Comparison of ENCODE assay signal across 17 mouse cellular contexts in the genomic region with DNA sequence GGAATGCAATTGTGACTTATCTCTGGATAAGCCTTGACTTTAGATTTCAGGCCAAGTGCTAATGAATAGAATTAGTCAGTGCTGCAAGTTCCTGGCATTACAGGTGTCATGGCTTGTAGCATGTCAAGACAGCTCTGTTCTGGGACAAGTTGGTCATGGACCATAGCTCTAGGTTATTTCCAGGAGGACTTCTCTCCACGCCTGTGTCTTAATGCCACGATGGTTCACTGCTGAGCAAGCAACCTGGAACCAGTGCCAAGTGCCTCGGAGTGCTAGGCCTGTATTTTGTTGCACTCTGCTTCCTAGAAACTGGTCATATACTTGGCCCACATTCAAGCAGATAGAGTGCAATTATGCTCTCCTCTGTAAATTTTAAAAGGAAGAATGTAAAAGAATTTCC. TPM values are rescaled to one million over a fixed set of nuclear protein-coding genes. Genes with fewer than 3 reads are reported as not detected.
A peak's percentile ranks its signal among the peaks of the same experiment; 100 is the strongest.
DNase-seq lines count a peak whose midpoint lies in the region; ATAC-seq and TF ChIP-seq lines count a peak whose summit lies in the region.
"Had no signal": no experiment of that assay in that cellular context is flagged by ENCODE, and none has a peak within 500 bp of the region (broad histone marks: within the 10 kb centered on the region; RNA-seq: fewer than 3 reads in every experiment).

No protein-coding gene starts in this region.

- H3K4me2 ChIP-seq in stomach, postnatal 0 days (replicated peaks; ENCODE audit: low read depth), result no peak overlapping the region
- H3K4me2 ChIP-seq: limb, embryonic 12.5 days; liver, embryonic 15.5 days; neural tube, embryonic 15.5 days had no signal

- H3K9me3 ChIP-seq in stomach, postnatal 0 days (ENCODE audit: control insufficient read depth, low read length), result no peaks in the 10 kb centered on the region
- H3K9me3 ChIP-seq: heart, embryonic 10.5 days; hindbrain, embryonic 10.5 days; limb, embryonic 12.5 days; liver, embryonic 15.5 days; neural tube, embryonic 15.5 days had no signal

- ATAC-seq in stomach, postnatal 0 days (ENCODE audit: low FRiP score, low TSS enrichment), result no peak
- ATAC-seq: CD4-positive, CD25-positive, alpha-beta regulatory T cell, adult 4 months; inflammation-experienced regulatory T-cells, adult 6 months had no signal

- no peak for TF ChIP-seq EP300 in stomach, postnatal 0 days (optimal IDR thresholded peaks at IDR 0.05)

- no peaks in the 10 kb centered on the region for H3K4me1 ChIP-seq in stomach, postnatal 0 days (replicated peaks; ENCODE audit: control insufficient read depth, insufficient read depth)
- H3K4me1 ChIP-seq: heart, embryonic 10.5 days; hindbrain, embryonic 10.5 days; limb, embryonic 12.5 days; liver, embryonic 15.5 days; neural tube, embryonic 15.5 days had no signal

- H3K9ac ChIP-seq in stomach, postnatal 0 days (ENCODE audit: low read length), result no peak overlapping the region
- H3K9ac ChIP-seq: limb, embryonic 12.5 days; liver, embryonic 15.5 days; neural tube, embryonic 15.5 days had no signal

- 45% methylated on average over 3 of the region's 3 CpGs for WGBS in stomach, postnatal 0 days

- intact Hi-C loops in gastrocnemius, postnatal 14 days (cut with DNase I; ENCODE audit: low total_unique reads), result no loop called here

- TF ChIP-seq CTCF in stomach, postnatal 0 days (IDR thresholded peaks at IDR 0.05; ENCODE audit: low read depth), result no peak

- peak; percentile 8 for DNase-seq in gastrocnemius, postnatal 10 days
- no peak for DNase-seq in gastrocnemius, postnatal 4 days (ENCODE audit: low spot score in 2 of 2)
- peak; percentile 10 for DNase-seq in kidney, postnatal 10 days
- no peak for DNase-seq in kidney, postnatal 4 days
- peak; percentile 22 for DNase-seq in adrenal gland, postnatal 10 days
- peak; percentile 4 for DNase-seq in gastrocnemius, postnatal 14 days
- DNase-seq in thymus, postnatal 10 days (ENCODE audit: low spot score in 2 of 2), result no peak
- no peak for DNase-seq in stomach, postnatal 0 days (ENCODE audit: low spot score)
- DNase-seq: thymus, postnatal 25 days had no signal

- no peak overlapping the region for H3K27ac ChIP-seq in stomach, postnatal 0 days (replicated peaks)
- H3K27ac ChIP-seq: heart, embryonic 10.5 days; hindbrain, embryonic 10.5 days; limb, embryonic 12.5 days; liver, embryonic 15.5 days; neural tube, embryonic 15.5 days had no signal

- H3K36me3 ChIP-seq in stomach, postnatal 0 days (ENCODE audit: control insufficient read depth, insufficient read depth, low read length), result no peaks in the 10 kb centered on the region
- H3K36me3 ChIP-seq: heart, embryonic 10.5 days; hindbrain, embryonic 10.5 days; limb, embryonic 12.5 days; liver, embryonic 15.5 days; neural tube, embryonic 15.5 days had no signal

- H3K4me3 ChIP-seq in stomach, postnatal 0 days (ENCODE audit: low read depth, low read length), result no peak overlapping the region
- H3K4me3 ChIP-seq: heart, embryonic 10.5 days; hindbrain, embryonic 10.5 days; limb, embryonic 12.5 days; liver, embryonic 15.5 days; neural tube, embryonic 15.5 days had no signal

- no peaks in the 10 kb centered on the region for H3K27me3 ChIP-seq in stomach, postnatal 0 days (ENCODE audit: control insufficient read depth, insufficient read depth, low read length)
- H3K27me3 ChIP-seq: limb, embryonic 12.5 days; liver, embryonic 15.5 days; neural tube, embryonic 15.5 days had no signal

RNA-seq across cellular contexts. Expression of a gene that starts 39.7 kb away (rescaled TPM):
- total RNA-seq in gastrocnemius, postnatal 10 days (2021), result 10 to 100 TPM; 13.0 to 13.1 TPM
- 10 to 100 TPM; 15.6 to 15.9 TPM for total RNA-seq in gastrocnemius, postnatal 4 days (2021)
- total RNA-seq in adrenal gland, postnatal 10 days (2021), result 10 to 100 TPM; 20.1 to 25.6 TPM
- total RNA-seq in gastrocnemius, postnatal 14 days (2021), result 1 to 10 TPM; 6.7 to 6.8 TPM
- 71.9 and 76.9 TPM in 2 replicates for polyA plus RNA-seq in stomach, postnatal 0 days (2015; fragmentation: Nextera tagmentation; extraction: Ambion mirVana)
- total RNA-seq: MEL had no signal

Comparison
In these comparisons a context has a peak if more than half of its experiments do, and no peak if none do; other contexts are left out.
1. DNase-seq: peak in gastrocnemius, postnatal 10 days (single experiment), kidney, postnatal 10 days (single experiment), adrenal gland, postnatal 10 days (single experiment) and gastrocnemius, postnatal 14 days (single experiment); none in gastrocnemius, postnatal 4 days (0 of 2), kidney, postnatal 4 days (0 of 2), thymus, postnatal 10 days (0 of 2) and stomach, postnatal 0 days (single experiment).